Mouse (Mus musculus): ENCODE results near the gene Ifnb1. TPM values are rescaled to one million over a fixed set of nuclear protein-coding genes. Genes with fewer than 3 reads are reported as not detected.

Ifnb1 gene
- total and polyA plus RNA-seq, 3 experiments: not detected

DNA sequence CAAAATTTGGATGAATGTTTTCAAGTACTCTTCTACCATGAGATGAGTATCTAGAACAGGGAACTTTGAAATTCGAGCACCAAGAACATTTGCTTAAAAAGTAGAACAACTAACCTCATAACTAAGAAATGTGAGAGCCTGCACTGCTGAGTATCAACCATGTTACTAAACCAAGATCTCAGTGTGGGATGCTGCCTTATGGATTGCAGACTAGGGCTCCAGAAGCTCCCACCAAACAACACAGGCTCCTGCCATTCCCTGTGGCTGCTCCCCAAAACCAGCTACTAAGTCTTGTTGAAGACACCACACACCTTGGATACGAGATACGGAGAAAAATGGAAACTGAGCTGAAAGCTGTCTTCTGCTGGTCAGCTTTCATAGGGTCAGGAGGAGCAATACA is 46.5 kb downstream of the Ifnb1 start:
- TF ChIP-seq POLR2AphosphoS5 (IDR thresholded peaks at IDR 0.05; ENCODE audit: insufficient replicate concordance, low read depth, low read length) (no peak), GATA1 (IDR thresholded peaks at IDR 0.05; ENCODE audit: borderline replicate concordance, low read length) (no peak), CTCF (IDR thresholded peaks at IDR 0.05; ENCODE audit: low read depth, low read length) (no peak), GATA2 (IDR thresholded peaks at IDR 0.05; ENCODE audit: borderline replicate concordance, low read depth, low read length) (no peak), TAL1 (conservative IDR thresholded peaks at IDR 0.05; ENCODE audit: low read depth, low read length) (no peak)
- no peaks in the 10 kb centered on the region for H3K4me1 ChIP-seq (ENCODE audit: insufficient read depth, low read depth, low read length)
- H3K4me3 ChIP-seq (ENCODE audit: low read depth, low read length): no peak overlapping the region
- ATAC-seq (ENCODE audit: extremely low read depth, insufficient number of reproducible peaks, low FRiP score, poor library complexity, severe bottlenecking): no peak
- no peaks in the 10 kb centered on the region for H3K36me3 ChIP-seq (replicated peaks)
- H3K27me3 ChIP-seq (ENCODE audit: insufficient read depth, low read length): no peaks in the 10 kb centered on the region
- no peak for DNase-seq (ENCODE audit: low spot score)
- H3K9me3 ChIP-seq (replicated peaks): no peaks in the 10 kb centered on the region

Other genes with a start within 250 kb of the Ifnb1 start
- 0.44 TPM in 1 of 2 replicates, not detected in the other for gene Hacd4, start 83.8 kb downstream of the Ifnb1 start, total RNA-seq (2014; fragmentation: Nextera tagmentation)
- 0.52 and 0.76 TPM in 2 replicates for gene Hacd4, start 83.8 kb downstream of the Ifnb1 start, total RNA-seq (2017)
- gene Hacd4, start 83.8 kb downstream of the Ifnb1 start, polyA plus RNA-seq (2012): not detected in 2 replicates
- not detected in 2 replicates for gene Ifna15, start 35.5 kb upstream of the Ifnb1 start, total RNA-seq (2014; fragmentation: Nextera tagmentation)
- gene Ifna15, start 35.5 kb upstream of the Ifnb1 start, total RNA-seq (2017): not detected in 2 replicates
- not detected in 2 replicates for gene Ifna15, start 35.5 kb upstream of the Ifnb1 start, polyA plus RNA-seq (2012)
- not detected in 2 replicates for gene Ifna14, start 49.0 kb upstream of the Ifnb1 start, total RNA-seq (2014; fragmentation: Nextera tagmentation)
- gene Ifna14, start 49.0 kb upstream of the Ifnb1 start, total RNA-seq (2017): 0.44 TPM in 1 of 2 replicates, not detected in the other
- not detected in 2 replicates for gene Ifna14, start 49.0 kb upstream of the Ifnb1 start, polyA plus RNA-seq (2012)
- not detected in 2 replicates for gene Ifna9, start 69.6 kb upstream of the Ifnb1 start, total RNA-seq (2014; fragmentation: Nextera tagmentation)
- gene Ifna9, start 69.6 kb upstream of the Ifnb1 start, total RNA-seq (2017): 0.29 TPM in 1 of 2 replicates, not detected in the other
- gene Ifna9, start 69.6 kb upstream of the Ifnb1 start, polyA plus RNA-seq (2012): not detected in 2 replicates
- gene Ifna12, start 80.6 kb upstream of the Ifnb1 start, total RNA-seq (2014; fragmentation: Nextera tagmentation): not detected in 2 replicates
- gene Ifna12, start 80.6 kb upstream of the Ifnb1 start, total RNA-seq (2017): not detected in 2 replicates
- not detected in 2 replicates for gene Ifna12, start 80.6 kb upstream of the Ifnb1 start, polyA plus RNA-seq (2012)
- gene C87499, start 111.6 kb upstream of the Ifnb1 start, total RNA-seq (2014; fragmentation: Nextera tagmentation): not detected in 2 replicates
- 0.22 and 0.46 TPM in 2 replicates for gene C87499, start 111.6 kb upstream of the Ifnb1 start, total RNA-seq (2017)
- gene C87499, start 111.6 kb upstream of the Ifnb1 start, polyA plus RNA-seq (2012): not detected in 2 replicates
- gene Ifna13, start 121.7 kb upstream of the Ifnb1 start, total RNA-seq (2014; fragmentation: Nextera tagmentation): not detected in 2 replicates
- not detected in 2 replicates for gene Ifna13, start 121.7 kb upstream of the Ifnb1 start, total RNA-seq (2017)
- gene Ifna13, start 121.7 kb upstream of the Ifnb1 start, polyA plus RNA-seq (2012): not detected in 2 replicates
- gene Ifna16, start 154.2 kb upstream of the Ifnb1 start, total RNA-seq (2014; fragmentation: Nextera tagmentation): not detected in 2 replicates
- gene Ifna16, start 154.2 kb upstream of the Ifnb1 start, total RNA-seq (2017): not detected in 2 replicates
- not detected in 2 replicates for gene Ifna16, start 154.2 kb upstream of the Ifnb1 start, polyA plus RNA-seq (2012)
- gene Ifna2, start 161.1 kb upstream of the Ifnb1 start, total RNA-seq (2014; fragmentation: Nextera tagmentation): not detected in 2 replicates
- not detected in 2 replicates for gene Ifna2, start 161.1 kb upstream of the Ifnb1 start, total RNA-seq (2017)
- not detected in 2 replicates for gene Ifna2, start 161.1 kb upstream of the Ifnb1 start, polyA plus RNA-seq (2012)
- gene Ifnab, start 168.6 kb upstream of the Ifnb1 start, total RNA-seq (2014; fragmentation: Nextera tagmentation): not detected in 2 replicates
- gene Ifnab, start 168.6 kb upstream of the Ifnb1 start, total RNA-seq (2017): not detected in 2 replicates
- not detected in 2 replicates for gene Ifnab, start 168.6 kb upstream of the Ifnb1 start, polyA plus RNA-seq (2012)
- gene Gm26566, start 199.0 kb upstream of the Ifnb1 start, total RNA-seq (2014; fragmentation: Nextera tagmentation): not detected in 2 replicates
- gene Gm26566, start 199.0 kb upstream of the Ifnb1 start, total RNA-seq (2017): 0.33 and 0.46 TPM in 2 replicates
- 0.08 and 0.22 TPM in 2 replicates for gene Gm26566, start 199.0 kb upstream of the Ifnb1 start, polyA plus RNA-seq (2012)
- 63.5 and 64.7 TPM in 2 replicates for gene Klhl9, start 199.7 kb upstream of the Ifnb1 start, total RNA-seq (2014; fragmentation: Nextera tagmentation)
- gene Klhl9, start 199.7 kb upstream of the Ifnb1 start, total RNA-seq (2017): 95.4 and 115 TPM in 2 replicates
- 5.6 and 6.3 TPM in 2 replicates for gene Klhl9, start 199.7 kb upstream of the Ifnb1 start, polyA plus RNA-seq (2012)
- not detected in 2 replicates for gene Gm13271, start 232.1 kb upstream of the Ifnb1 start, total RNA-seq (2014; fragmentation: Nextera tagmentation)
- not detected in 2 replicates for gene Gm13271, start 232.1 kb upstream of the Ifnb1 start, total RNA-seq (2017)
- not detected in 2 replicates for gene Gm13271, start 232.1 kb upstream of the Ifnb1 start, polyA plus RNA-seq (2012)
- gene Gm13283, start 237.3 kb upstream of the Ifnb1 start, total RNA-seq (2014; fragmentation: Nextera tagmentation): not detected in 2 replicates
- gene Gm13283, start 237.3 kb upstream of the Ifnb1 start, total RNA-seq (2017): not detected in 2 replicates
- gene Gm13283, start 237.3 kb upstream of the Ifnb1 start, polyA plus RNA-seq (2012): not detected in 2 replicates